Mouse (Mus musculus) embryonic facial prominence, embryonic 12.5 days (tissue): ENCODE data around the gene Smoc2. TPM values are rescaled to one million over a fixed set of nuclear protein-coding genes. Genes with fewer than 3 reads are reported as not detected.

ENCODE experiments used
- ATAC-seq: fragments of 200-750 bp; cut with Nextera tagmentation; 2 replicates; pipeline ENCODE4 v1.8.0; 2017; ENCODE audit not compliant: insufficient number of reproducible peaks, insufficient read depth, low FRiP score, low TSS enrichment
- H3K27ac ChIP-seq: fragments of 300-500 bp; sonication (generic); 2 replicates; pipeline ENCODE4 v1.5.1; 2016; ENCODE audit warnings: mild to moderate bottlenecking
- H3K27me3 ChIP-seq: fragments of 300-500 bp; sonication (generic); 2 replicates; pipeline ENCODE4 v1.6.1; 2016; ENCODE audit warnings: mild to moderate bottlenecking, moderate library complexity
- H3K36me3 ChIP-seq: fragments of 300-500 bp; sonication (generic); 2 replicates; pipeline ENCODE4 v1.6.1; 2016; ENCODE audit warnings: mild to moderate bottlenecking
- H3K4me1 ChIP-seq: fragments of 300-500 bp; sonication (generic); 2 replicates; pipeline ENCODE4 v1.6.1; 2016
- H3K4me2 ChIP-seq: fragments of 300-500 bp; sonication (generic); replicated peaks from 2 replicates; pipeline ENCODE4 v1.6.1; 2016; ENCODE audit warnings: mild to moderate bottlenecking, moderate library complexity
- H3K4me3 ChIP-seq: fragments of 300-500 bp; sonication (generic); 2 replicates; pipeline ENCODE4 v1.5.1; 2016; ENCODE audit warnings: mild to moderate bottlenecking
- H3K9ac ChIP-seq: fragments of 300-500 bp; sonication (generic); 2 replicates; pipeline ENCODE4 v1.6.1; 2016; ENCODE audit warnings: mild to moderate bottlenecking, moderate library complexity
- H3K9me3 ChIP-seq: fragments of 300-500 bp; sonication (generic); 2 replicates; pipeline ENCODE4 v1.6.1; 2016; ENCODE audit warnings: mild to moderate bottlenecking, moderate library complexity
- WGBS: fragments of 180-500 bp; shearing (Covaris S2); methylation state at CpG from one replicate; pipeline ENCODE4 v1.1.7; 2016; 5-methylcytosine and 5-hydroxymethylcytosine counted together
- polyA plus RNA-seq: library from polyadenylated mRNA; unstranded; fragments of >200 nt; fragmentation: Nextera tagmentation; extraction: Ambion mirVana; gene quantifications from 2 replicates; pipeline ENCODE4 v1.2.1, GENCODE M21; 2016

The Smoc2 gene
- polyA plus RNA-seq, 1 experiment from 2014 or later, result 128 TPM

GRCm38 (mm10) chr17:14353219-14354079 lies 74.1 kb downstream of the Smoc2 start:
- Histone ChIP-seq H3K4me2 (no peak overlapping the region), H3K9me3 (no peaks in the 10 kb centered on the region), H3K9ac (no peak overlapping the region), H3K4me1 (no peaks in the 10 kb centered on the region; the same call in 1 of the 2 replicates), H3K4me3 (no peak overlapping the region), H3K36me3 (no peaks in the 10 kb centered on the region), H3K27ac (no peak overlapping the region), H3K27me3 (no peaks in the 10 kb centered on the region)
- peak; percentile 64; the same call in 1 of the 2 replicates for ATAC-seq
- WGBS, result 82% methylated on average over 10 of the region's 10 CpGs

DNA sequence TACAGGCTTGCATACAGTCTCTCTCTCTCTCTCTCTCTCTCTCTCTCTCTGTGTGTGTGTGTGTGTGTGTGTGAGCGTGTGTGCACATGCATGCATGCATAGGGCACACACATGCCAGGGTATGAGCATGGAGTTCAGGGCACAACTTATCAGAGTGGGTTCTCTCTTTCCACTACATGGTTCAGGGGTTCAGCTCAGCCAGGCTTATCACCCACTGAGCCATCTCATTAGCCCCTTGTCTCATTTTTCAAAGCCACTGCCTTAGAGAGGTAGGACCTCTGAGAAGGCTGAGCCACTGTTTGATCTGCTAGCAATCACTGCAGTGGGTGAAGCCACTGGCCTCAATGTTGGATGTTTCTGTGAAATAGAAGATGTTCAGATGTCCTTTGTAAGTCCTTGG lies 82.2 kb downstream of the Smoc2 start:
- H3K36me3 ChIP-seq, result 0 out of 2 replicates have a peak, but pooled peaks cover 4% of the 10 kb centered on the region
- H3K27me3 ChIP-seq, result no peaks in the 10 kb centered on the region; the same call in 1 of the 2 replicates
- H3K9me3 ChIP-seq, result no peaks in the 10 kb centered on the region
- ATAC-seq, result no peak
- no peak overlapping the region for H3K4me2 ChIP-seq
- no peak overlapping the region for H3K27ac ChIP-seq
- H3K4me3 ChIP-seq, result no peak overlapping the region
- 92% methylated on average over 1 of the region's 1 CpGs for WGBS
- H3K9ac ChIP-seq, result no peak overlapping the region
- H3K4me1 ChIP-seq, result no peaks in the 10 kb centered on the region; the same call in 1 of the 2 replicates

- Histone ChIP-seq H3K9ac (no peak overlapping the region), H3K4me2 (no peak overlapping the region), H3K36me3 (0 out of 2 replicates have a peak, but pooled peaks cover 4% of the 10 kb centered on the region), H3K4me1 (peaks cover 3% of the 10 kb centered on the region; the same call in 1 of the 2 replicates), H3K27ac (no peak overlapping the region), H3K4me3 (no peak overlapping the region), H3K27me3 (no peaks in the 10 kb centered on the region; the same call in 1 of the 2 replicates), H3K9me3 (no peaks in the 10 kb centered on the region)
- ATAC-seq, result no peak
- WGBS, result 89% methylated on average over 5 of the region's 5 CpGs
Observed at GRCm38 (mm10) chr17:14370476-14370875, 91.2 kb downstream of the Smoc2 start.

DNA sequence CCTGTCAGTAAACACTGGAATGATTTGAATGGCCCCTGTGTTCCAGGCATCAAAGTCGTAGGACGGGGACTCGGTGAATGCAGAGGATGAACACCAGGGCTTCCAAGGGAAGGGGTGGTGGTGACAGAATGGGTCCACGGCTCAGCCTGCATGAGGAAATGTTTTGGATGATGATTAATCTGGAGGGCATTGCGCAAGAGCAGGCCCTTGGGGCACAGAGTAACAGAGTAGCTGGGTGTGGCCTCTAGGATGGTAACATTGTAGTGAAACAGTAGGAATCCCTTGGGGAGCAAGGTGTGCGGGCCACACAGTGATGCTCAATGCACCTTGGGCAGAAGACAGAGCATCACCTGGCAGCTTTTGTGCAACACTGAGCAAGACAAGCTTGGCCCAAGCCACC lies 92.3 kb downstream of the Smoc2 start:
- Histone ChIP-seq H3K9ac (no peak overlapping the region), H3K4me1 (peaks cover 3% of the 10 kb centered on the region; the same call in 1 of the 2 replicates), H3K36me3 (no peaks in the 10 kb centered on the region), H3K27me3 (no peaks in the 10 kb centered on the region; the same call in 1 of the 2 replicates), H3K9me3 (no peaks in the 10 kb centered on the region), H3K4me2 (no peak overlapping the region), H3K4me3 (no peak overlapping the region), H3K27ac (no peak overlapping the region)
- no peak for ATAC-seq
- 56% methylated on average over 6 of the region's 6 CpGs for WGBS

DNA sequence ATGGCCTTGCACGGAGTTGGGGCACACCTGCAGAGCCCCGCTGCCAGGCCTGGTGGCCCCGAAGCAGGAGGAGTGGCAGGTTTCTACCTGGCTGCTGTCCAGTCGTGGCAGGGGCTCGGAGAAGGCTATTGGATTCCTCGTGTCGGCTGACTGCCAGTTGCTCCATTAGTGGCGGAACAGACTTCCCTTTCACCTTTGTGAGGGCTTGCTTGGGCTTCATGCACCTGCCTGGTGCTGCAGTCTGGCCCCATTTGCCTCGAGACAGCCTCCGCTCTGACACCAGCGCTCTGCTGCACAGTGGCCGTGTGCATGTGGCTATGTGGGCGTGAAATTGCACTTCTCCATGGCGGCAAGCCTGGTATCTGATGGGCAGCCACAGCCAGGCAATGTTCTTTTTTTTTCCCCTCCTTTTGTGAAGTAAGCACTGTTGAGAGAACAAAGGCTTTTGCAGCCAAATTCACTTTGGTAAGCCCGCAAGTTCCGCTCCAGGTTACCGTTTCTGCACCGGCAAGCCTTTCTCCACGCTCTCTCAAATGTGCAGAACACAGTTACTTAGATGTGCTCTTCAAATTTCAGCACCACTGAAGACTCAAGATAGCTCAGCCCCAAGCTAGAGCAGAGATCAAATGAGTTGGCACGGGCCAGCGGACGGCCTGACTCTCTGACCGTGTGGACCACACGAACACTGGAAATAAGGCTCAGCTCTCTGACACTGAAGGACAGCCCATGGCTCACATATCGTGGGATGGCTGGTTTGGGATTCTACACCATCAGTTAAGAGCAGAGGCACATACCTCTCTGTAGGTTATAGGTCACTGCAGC lies 93.2 kb downstream of the Smoc2 start:
- Histone ChIP-seq H3K4me2 (no peak overlapping the region), H3K4me3 (no peak overlapping the region), H3K27me3 (no peaks in the 10 kb centered on the region; the same call in 1 of the 2 replicates), H3K4me1 (peaks cover 7% of the 10 kb centered on the region; the same call in 1 of the 2 replicates), H3K27ac (no peak overlapping the region), H3K36me3 (no peaks in the 10 kb centered on the region), H3K9ac (no peak overlapping the region), H3K9me3 (no peaks in the 10 kb centered on the region)
- ATAC-seq, result 0 out of 2 replicates have a peak, but pooled peaks have one; percentile 64
- 61% methylated on average over 25 of the region's 25 CpGs for WGBS

DNA sequence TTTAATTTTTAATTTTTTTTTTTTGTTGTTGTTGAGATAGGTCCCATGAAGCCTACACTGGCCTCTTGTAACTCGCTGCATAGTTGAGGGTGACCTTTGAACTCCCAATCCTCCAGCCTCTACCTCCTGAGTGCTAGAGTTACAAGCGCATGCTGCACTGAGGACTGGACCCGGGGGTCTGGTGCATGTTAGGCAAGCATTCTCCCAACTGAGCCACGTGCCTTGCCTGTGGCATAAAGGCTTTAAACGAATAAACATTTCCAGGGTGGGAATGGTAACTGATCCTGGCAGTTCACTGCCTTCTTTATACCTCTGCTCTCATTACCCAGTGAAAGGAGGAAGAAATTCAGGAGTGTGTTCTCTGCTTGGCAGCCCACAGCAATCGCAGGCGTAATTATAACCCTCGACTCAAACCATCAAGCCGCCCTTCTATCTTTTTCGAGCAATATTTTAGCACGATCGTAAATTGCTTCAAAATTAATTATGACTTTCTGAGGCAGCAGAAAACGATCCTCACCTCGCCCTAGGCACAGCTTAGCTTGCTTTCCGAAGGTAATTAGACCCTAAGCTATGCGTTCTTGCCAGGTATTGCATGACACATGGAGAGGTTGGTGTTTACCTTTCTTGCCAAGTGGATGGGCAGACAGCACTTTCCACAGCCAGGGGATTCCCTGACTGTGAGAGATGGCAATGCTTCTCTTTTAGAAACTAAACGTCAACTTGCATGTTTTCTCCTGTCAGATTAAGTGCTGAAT lies 99.6 kb downstream of the Smoc2 start:
- Histone ChIP-seq H3K4me3 (no peak overlapping the region), H3K36me3 (no peaks in the 10 kb centered on the region), H3K4me1 (peaks cover 33% of the 10 kb centered on the region), H3K9me3 (no peaks in the 10 kb centered on the region), H3K27me3 (no peaks in the 10 kb centered on the region; the same call in 1 of the 2 replicates), H3K4me2 (peak overlapping the region; percentile 9; the same call in 1 of the 2 replicates), H3K9ac (no peak overlapping the region), H3K27ac (peak overlapping the region; percentile 46; the same call in 1 of the 2 replicates)
- peak; percentile 70 for ATAC-seq
- 25% methylated on average over 17 of the region's 17 CpGs for WGBS

DNA sequence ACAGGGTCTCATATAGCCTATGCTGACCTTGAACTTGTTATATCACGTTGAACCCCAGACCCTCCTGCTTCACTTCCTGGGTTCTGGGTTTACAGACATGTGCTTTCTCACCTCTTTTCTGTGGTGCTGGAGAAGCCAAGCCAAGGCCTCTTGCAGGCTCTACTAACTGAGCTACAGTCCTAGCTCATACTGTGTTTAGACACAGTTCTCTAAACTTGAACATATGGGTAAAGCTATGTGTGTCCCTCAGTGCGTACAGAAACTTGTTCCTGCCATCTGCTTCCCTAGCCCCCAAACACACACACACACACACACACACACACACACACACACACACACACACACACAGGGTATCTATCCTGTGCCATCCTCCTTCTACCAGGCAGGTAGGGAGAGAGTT lies 100.2 kb downstream of the Smoc2 start:
- Histone ChIP-seq H3K4me3 (no peak overlapping the region), H3K9me3 (no peaks in the 10 kb centered on the region), H3K36me3 (no peaks in the 10 kb centered on the region), H3K4me1 (peaks cover 33% of the 10 kb centered on the region), H3K4me2 (no peak overlapping the region), H3K9ac (no peak overlapping the region), H3K27ac (0 out of 2 replicates have a peak overlapping the region, but pooled peaks have one; percentile 17), H3K27me3 (no peaks in the 10 kb centered on the region)
- WGBS, result 62% methylated on average over 2 of the region's 2 CpGs
- no peak for ATAC-seq

GRCm38 (mm10) chr17:14379966-14380365 lies 100.7 kb downstream of the Smoc2 start:
- no peak overlapping the region for H3K4me3 ChIP-seq
- no peaks in the 10 kb centered on the region for H3K36me3 ChIP-seq
- no peak overlapping the region for H3K9ac ChIP-seq
- 0 out of 2 replicates have a peak overlapping the region, but pooled peaks have one; percentile 17 for H3K27ac ChIP-seq
- H3K4me1 ChIP-seq, result peaks cover 33% of the 10 kb centered on the region
- no peaks in the 10 kb centered on the region for H3K27me3 ChIP-seq
- WGBS, result 82% methylated on average over 3 of the region's 3 CpGs
- no peaks in the 10 kb centered on the region for H3K9me3 ChIP-seq
- no peak for ATAC-seq
- no peak overlapping the region for H3K4me2 ChIP-seq

DNA sequence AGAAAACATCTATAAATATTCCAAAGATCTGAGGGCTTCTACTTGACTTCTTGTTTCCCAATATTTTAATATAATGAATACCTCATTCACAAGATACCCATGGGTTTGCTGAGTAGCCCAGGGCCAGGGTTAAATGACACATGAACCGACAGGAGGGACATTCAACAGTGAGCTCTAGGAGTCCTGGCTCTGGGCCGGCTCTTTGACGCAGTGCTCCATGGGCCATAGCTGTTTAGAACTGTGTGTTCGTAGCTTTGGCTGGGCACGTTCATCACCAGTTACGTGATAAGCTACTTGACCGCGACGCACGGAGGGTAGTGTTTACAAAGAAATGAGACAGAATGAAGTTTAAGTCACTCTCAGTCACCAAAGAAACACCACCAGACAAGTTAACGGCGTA lies 101.2 kb downstream of the Smoc2 start:
- Histone ChIP-seq H3K27me3 (no peaks in the 10 kb centered on the region), H3K4me1 (peaks cover 33% of the 10 kb centered on the region), H3K27ac (no peak overlapping the region), H3K4me2 (no peak overlapping the region), H3K9me3 (no peaks in the 10 kb centered on the region), H3K4me3 (no peak overlapping the region), H3K36me3 (no peaks in the 10 kb centered on the region), H3K9ac (no peak overlapping the region)
- WGBS, result 64% methylated on average over 12 of the region's 12 CpGs
- ATAC-seq, result no peak

DNA sequence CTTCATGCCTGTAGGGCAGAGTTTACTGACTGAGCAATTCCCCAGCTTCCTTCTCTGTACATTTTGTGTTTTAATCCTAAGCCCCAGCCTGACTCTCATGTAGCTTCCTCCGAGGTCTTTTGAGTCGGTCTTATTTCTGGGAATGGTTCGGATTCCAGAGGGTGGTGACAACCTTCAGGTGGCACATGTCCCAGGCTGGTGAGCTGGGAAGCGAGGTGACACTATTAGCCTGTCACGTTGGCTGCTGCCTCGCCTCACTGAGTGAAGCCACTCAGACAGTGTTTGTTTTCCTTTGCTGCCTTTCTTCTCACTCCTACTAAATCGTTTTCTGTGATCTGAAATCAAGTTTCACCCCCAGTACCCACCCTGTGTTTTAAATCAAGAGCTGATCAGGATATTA lies 102.2 kb downstream of the Smoc2 start:
- no peaks in the 10 kb centered on the region for H3K36me3 ChIP-seq
- H3K4me2 ChIP-seq, result no peak overlapping the region
- no peak overlapping the region for H3K4me3 ChIP-seq
- H3K9me3 ChIP-seq, result no peaks in the 10 kb centered on the region
- no peak overlapping the region for H3K9ac ChIP-seq
- 39% methylated on average over 7 of the region's 7 CpGs for WGBS
- peaks cover 33% of the 10 kb centered on the region for H3K4me1 ChIP-seq
- H3K27me3 ChIP-seq, result 0 out of 2 replicates have a peak, but pooled peaks cover 2% of the 10 kb centered on the region
- ATAC-seq, result no peak
- no peak overlapping the region for H3K27ac ChIP-seq

GRCm38 (mm10) chr17:14383981-14384380 lies 104.7 kb downstream of the Smoc2 start:
- H3K9me3 ChIP-seq, result no peaks in the 10 kb centered on the region
- no peak for ATAC-seq
- H3K4me2 ChIP-seq, result no peak overlapping the region
- no peak overlapping the region for H3K9ac ChIP-seq
- H3K4me1 ChIP-seq, result peaks cover 17% of the 10 kb centered on the region
- H3K36me3 ChIP-seq, result no peaks in the 10 kb centered on the region
- no peak overlapping the region for H3K27ac ChIP-seq
- WGBS, result 78% methylated on average over 4 of the region's 4 CpGs
- no peak overlapping the region for H3K4me3 ChIP-seq
- 0 out of 2 replicates have a peak, but pooled peaks cover 2% of the 10 kb centered on the region for H3K27me3 ChIP-seq
